Mouse (Mus musculus) c-Kit-positive CD71-negative TER-119-negative erythroid progenitor cells, embryonic 14.5 days (primary cell): ENCODE measurements around the gene Zfp821.
A peak's percentile ranks its signal among the peaks of the same experiment; 100 is the strongest.

Experiments
- DNase-seq: peaks from one replicate; pipeline ENCODE4 v3.0.0-alpha.2; 2013; ENCODE audit warnings: low read depth

The Zfp821 gene

DNA sequence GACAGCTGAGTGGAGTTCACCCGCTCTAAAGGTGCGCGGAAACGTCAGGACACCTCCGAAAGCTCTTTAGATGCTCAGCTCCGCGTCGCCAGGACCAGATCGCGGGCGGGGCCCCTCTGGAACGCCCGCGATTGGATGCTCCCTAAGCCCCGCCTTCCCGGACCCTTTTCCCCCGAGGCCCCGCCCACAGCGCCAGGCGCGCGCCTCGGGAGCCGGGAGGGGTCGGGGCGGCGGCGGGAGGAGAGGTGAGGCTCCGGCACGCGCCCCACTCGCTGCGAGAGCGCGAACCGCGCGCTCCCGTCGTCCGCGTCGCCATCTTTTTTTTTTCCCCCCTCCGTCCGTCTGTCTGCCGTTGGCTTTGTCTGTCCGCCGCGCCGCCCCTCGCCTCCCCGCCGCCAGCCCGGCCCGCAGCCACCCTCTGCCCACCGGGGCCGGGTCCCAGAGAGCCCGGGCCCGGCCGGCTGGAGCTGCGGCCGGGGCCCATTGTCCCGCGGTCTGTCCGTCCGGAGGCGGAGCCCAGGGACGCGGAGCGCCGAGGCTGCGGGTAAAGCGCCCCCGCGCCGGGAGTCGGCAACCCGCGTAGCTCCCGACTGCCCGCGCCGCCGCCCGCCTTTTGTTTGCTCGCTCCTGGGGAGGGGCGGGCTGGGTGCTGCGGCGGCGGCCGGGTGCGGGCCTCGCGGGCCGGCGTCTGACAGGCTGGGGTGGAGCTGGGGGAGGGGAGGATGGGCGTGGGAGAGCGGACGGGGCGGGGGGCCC is at the start of gene Zfp821:
Gene Zfp821 (plus strand): TSS at position 227 of the 756 bp plus-strand sequence.
- DNase-seq: peak; percentile 90

DNA sequence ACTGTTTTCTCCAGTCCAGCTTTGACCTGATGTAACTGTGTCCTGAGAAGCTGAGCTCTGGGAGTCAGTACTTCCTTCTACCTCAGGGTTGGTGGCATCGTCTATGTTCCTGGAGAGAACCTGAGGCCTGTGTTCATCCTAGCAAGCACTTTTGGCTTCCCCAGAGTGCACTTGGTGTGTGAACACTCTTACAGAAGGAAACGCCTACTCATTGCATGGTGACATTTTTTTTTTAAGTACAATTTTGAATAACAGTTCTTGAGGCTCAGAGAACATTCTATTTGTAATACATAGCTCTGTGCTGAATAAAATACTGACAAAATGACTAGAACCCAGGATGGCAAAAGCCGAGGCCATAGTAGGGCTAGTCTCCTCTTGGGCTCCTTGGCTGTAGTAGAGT is 48.5 kb upstream of the Zfp821 start:
- no peak for DNase-seq

DNA sequence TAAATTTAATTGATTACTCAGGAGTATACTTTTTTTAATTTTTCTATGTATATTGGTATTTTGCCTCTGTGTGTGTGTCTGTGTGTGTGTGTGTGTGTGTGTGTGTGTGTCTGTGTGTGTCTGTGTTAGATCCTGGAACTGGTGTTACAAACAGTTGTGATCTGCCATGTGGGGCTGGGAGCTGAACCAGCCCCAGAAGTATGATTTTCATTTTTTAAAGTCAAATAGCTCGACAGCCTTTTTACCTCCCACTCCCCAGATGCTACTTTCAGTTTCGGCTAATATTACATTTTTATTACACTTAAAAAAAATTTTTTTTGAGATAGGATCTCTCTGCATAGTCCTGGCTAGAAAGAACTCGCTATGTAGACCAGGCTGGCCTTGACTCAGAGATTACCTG is 43.0 kb upstream of the Zfp821 start:
- DNase-seq: no peak

DNA sequence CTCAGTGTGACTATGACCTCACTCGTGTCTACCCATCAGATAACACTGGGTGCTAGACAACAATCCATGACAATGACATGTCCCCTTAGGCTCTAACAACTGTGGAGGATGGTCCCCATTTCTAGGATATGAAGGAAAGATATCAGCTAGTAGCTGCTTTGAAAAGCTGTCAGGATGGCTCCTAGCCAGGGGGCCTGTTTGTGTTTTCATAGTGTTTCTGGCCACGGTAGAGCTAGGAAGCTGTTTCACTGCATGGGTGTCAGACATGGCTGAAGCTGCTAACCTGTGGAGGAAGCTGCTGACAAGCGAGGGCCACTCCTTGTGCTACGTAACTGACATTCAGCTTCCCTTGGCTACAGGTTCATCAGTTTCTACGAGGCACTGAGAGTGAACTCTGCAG is 38.7 kb upstream of the Zfp821 start:
- DNase-seq: no peak

DNA sequence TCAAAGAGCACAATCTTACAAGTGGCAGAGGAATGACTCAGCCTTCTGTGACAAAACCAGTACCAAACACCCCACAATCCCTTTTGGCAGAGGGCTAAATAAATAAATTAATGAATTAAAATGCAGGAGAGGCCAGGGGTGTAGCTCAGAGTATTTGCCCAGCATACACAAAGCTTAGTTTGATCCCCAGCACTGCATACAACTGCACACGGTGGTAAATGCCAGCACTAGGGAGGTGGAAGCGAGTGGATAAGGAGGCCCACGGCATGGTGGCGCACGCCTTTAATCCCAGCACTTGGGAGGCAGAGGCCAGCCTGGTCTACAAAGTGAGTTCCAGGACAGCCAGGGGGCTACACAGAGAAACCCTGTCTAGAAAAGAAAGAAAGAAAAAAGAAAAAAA is 32.7 kb upstream of the Zfp821 start:
- no peak for DNase-seq

DNA sequence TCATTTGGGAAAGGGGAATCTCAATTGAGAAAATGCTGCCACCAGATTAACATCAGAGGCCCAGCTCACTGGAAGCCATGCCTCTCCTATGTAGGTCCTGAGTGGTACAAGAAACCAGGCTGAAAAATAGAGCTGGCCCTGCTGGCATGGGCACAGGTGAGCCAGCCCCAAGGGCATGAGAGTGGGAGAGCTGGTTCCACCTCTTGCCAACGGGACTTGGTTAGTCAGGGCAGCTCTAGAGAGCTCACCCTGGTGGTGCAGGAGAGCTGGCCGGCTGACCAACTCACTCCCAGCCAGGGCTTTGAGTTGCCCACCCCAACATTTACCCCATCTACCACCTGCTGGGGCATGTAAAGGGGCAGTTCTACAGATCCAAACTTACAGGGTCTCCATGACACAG is 31.8 kb upstream of the Zfp821 start:
- DNase-seq: no peak

DNA sequence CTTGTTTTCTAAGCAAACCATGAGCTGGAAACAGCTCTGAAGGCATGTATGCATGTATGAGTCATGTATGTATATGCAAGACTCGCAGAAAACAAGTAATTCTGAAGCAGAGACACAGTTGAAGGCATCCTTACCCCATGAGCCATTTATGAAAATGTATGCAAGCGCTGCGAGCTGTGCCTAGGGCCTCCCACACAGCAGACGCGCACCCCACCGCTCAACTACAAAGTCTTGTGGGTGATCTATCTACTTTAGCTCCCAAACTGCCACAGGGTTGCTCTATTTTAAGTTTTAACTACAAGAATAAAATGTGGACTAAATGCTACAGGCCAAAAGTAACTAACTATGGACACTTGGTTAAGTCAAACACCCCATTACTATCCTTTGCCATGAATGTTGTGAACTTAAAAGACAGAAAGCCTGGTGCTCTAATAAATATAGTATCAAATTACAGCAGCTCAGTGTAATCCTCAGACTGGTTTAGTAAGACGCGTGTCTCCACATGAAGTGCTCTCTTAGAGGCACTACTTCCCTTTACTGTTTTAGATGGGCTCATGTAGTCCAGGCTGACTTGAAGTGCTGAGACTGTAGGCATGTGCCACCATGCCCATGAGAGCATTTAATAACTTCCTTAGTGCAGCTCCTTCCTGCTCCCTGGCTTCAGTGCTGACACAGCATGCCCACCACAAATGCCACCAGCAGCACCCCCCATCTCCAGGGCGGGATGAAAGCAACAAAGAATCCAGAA is 29.3 kb upstream of the Zfp821 start:
- DNase-seq: no peak

DNA sequence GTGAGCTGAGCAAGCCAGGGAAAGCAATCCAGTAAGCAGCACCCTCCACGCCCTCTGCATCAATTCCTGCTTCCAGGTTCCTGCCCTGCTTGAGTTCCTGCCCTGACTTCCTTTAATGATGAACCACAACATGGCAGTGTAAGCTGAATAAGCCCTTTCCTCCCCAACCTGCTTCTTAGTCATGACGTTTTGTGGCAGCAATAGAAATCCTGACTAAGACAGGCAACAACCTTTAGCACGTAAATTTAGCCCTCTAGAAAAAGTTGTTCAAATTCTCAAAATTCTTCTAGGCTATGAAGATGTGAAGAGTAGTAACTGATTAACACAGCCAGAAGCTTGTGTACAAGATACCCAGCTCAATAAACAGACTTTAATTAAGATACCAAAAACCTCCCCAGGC is 23.8 kb upstream of the Zfp821 start:
- DNase-seq: no peak

DNA sequence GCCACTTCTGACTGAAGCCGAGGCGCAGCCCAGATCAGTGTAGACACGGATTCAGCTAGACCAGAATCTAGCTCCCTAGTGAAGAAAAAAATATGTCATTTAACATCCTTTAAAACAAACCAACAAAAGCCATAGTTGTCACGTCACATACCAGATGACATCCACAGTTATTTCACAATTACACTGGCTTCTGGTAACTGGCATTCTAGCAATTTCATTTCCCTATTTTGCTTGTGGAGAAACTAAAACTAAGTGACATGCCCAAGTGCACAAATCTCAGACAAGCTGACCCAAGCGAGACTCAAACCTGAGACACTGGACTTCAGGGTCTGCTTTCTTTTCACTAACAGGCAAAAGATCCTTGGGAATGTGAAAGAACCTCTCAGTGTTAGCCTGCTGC is 23.2 kb upstream of the Zfp821 start:
- DNase-seq: no peak

DNA sequence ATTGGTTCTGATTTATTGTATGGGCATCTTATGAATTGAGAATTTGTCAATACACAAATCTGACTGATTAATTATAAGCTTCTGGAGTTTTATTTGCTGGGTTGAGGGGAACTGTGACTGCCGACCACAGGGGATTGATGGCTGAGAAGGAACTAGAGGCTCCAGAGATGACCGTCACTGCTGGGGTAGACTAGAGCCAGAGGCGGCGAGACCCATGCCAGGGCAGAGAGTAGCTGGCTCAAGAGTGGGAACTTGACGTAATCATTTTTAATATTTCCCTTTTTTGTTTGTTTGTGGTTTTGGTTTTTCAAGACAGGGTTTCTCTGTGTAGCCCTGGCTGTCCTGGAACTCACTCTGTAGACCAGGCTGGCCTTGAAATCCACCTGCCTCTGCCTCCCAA is 18.1 kb upstream of the Zfp821 start:
- DNase-seq: no peak

DNA sequence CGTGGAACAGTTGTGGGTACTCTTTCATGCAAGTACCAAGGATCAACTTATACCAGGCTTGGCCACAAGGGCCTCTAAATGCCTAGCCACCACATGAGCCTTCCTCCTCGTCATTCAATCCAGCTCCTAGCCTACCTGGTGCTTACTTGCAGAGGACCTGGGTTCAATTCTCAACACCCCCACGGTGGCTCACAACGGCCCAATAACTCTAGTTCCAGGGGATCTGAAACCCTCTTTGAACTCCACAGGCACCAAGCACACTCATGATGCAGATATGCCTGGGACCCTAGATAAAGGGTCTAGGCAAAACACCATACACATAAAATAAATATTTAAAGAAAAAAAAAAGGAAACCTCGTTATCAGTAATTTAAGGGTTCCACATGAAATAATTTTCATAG is 13.6 kb upstream of the Zfp821 start:
- DNase-seq: no peak

DNA sequence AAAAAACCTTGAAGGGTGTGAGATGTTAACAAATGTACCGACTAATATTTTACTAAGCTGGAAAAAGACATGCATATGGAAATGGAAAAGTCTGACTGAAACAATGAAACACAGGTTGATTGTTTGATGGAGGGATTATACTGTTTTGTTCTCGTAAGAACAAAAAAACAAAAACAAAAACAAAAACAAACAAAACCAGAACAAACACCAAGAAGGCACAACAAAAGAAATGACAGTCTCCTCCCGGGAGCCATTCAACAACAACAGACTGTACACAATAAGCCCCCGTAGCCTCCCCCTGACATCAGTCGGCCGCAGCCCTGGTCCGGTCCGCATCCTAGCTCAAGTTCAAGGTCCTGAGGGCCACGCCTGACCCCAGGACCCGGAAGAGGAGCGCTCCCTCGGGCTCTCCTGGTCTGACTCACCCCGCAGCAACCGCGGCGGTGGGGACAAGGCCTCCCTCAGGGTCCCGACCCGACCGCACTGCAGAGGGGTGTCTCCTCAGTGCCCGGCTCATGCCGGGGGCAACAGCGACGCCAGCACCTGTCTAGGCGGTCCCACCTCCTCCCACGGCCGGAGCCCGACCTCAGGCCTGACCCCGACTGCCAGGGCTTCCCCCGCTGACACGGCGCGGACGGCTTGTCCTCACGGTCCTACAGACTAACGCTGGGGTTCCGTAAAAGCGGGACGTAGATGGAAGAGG is 12.8 kb upstream of the Zfp821 start:
- no peak for DNase-seq

DNA sequence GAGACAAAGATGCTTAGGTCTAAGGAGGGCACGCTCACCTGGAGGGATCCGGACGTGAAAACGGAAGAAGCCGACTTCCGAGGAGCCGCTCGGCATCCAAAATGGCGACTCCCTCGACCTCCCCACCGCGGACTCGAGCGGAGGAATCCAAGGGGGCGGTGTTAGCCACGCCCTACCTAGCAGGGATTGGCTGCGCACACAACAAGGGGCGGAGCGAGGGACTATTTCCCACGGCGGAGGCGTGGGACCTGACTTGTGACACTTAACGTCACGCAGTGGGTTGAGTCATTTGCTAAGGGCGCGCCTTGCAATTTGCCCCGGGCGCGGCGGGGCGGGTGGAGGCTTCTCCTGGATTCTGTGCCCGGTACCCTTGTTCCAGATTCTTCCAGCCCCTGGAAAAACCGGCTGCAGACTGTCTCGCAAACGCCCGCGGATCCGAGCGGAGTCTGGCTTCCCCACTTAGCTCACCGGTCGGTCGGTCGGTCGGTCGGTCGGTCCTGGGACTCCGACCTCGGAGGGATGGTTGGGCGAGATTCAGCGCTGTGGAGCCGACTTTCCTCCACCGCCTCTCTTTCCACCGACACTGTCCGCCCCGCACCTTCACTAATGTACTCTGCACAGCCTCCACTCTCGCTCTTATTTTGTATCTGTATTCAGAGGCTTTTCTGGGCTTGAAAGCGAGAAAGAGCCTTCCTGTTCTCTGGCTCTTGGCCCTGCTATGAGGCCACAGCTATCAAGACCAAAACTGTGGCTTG is 12.0 kb upstream of the Zfp821 start, which contains the start of gene Ist1:
Gene Ist1 (minus strand): TSS at position 115 of the 755 bp plus-strand sequence.
- DNase-seq: peak; percentile 99

DNA sequence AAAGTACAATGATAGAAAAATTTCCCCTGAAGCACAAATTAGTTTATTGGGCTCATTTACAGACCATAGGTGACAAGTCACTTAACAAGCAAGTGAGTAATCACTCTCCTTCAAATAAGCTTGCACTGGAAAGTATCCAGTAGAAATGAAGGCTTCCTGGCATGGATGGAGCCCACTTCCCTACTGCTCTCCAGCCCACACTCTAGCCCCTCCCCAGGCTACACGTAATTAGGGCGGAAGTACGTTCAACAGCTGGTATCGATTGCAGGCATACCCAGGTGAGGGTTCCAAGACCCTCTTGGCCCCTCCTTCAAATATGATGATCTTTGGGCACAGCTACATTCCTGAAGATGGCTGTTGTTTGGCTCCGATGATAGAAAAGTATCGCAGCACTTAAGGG is 11.2 kb upstream of the Zfp821 start:
- DNase-seq: no peak

DNA sequence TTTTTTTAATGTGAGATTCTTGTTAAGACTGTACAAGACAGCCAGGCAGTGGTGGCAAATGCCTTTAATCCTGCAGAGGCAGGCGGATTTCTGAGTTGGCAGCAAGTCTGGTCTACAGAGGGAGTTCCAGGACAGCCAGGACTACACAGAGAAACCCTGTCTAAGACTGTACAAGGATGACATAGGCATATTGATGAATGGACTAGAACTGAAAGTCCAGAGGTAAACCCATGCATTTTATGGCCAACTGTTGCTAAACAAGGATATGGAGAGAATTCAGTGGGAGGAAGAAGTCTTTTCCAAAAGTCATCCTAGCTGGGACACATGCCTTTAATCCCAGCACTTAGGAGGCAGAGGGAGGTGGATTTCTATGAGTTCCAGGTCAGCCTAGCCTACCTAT is 7.6 kb upstream of the Zfp821 start:
- DNase-seq: no peak

DNA sequence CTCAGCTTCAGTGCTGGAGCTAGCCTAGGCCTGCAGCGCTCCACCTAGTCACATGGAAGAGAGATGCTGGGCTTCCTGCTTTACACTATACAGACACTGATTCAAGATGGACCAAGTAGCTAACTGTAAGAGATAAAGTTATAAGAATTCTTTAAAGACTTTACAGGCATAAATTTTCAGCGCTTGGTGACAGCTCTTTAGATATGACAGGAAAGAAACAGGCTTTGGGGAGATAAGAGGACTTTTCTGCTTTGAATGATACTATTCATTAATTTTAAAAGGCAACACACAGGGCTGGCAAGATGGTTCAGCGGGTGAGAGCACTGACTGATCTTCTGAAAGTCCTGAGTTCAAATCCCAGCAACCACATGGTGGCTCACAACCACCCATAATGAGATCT is 6.9 kb upstream of the Zfp821 start:
- DNase-seq: no peak

DNA sequence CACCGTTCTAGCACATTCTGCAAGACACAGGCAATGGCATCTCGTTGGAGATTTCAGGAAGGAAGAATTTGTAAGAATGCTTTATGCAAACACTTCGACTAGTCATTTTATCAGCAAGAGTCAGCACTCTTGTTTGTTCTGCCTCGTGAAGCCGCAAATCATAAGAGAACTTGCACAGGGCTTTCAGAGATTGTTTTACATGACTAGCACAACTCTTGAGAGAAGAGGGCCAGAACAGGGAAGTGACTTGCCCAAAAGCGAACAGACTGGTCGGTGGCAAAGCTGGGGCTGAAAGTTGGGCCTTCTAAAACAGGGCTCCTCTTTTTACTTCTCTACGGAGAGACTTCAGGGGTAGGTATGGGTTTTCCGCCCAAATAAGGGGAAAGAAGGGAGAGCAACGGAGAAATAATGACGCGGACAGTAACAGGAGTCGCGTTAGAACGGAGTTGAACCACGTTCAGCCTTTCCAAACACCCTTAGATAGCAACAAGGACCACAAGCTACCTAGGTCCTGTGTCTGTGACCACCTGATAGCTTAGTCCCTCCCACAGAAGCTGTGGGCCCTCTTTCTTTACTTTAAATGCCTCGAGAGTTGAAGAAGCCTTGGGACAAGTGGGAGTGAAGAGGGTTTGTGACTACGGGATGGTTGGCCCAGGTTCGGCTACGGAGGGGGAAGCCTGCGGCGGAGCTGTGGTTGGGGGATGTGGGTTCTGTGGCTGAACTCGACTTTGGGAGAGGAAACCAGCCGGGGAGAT is 604 bp upstream of the Zfp821 start:
- DNase-seq: no peak

DNA sequence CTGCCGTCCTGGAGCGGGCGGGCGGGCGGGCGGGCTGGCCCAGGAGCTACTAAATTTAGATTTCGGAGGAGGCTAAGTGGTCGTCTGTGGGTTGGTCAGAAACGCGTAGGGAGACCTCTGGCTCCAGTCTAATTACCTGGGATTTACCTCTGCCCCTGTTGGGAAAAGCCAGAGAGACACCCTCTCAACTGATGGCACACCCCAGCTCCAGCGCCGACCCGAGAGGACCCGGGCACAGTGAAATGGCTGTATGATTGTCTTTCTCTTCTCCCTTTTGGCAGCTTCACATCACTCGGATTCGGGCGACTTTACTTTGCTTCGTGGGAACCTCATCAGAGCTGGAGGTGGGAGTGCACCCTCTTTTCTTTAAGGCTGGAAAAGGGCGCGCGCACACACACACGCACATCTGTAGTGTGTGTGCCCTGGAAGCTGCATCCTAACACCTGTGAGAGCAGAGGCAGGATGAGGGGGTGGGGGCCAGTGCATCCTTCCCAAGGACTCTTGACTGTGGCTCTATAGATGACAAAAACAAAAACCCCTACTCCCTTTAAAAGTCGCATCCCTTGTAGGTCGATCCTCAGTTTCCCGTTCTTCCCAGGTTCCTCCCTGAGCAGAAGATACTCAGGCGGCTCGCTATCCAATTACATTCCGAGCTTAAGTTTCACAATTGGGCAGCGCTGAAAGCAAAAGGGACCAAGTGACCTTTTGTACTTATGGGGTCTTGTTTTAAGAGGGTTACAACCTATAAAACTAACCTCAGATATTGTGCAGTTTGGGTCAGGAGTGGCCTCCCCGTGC is 929 bp downstream of the Zfp821 start:
- no peak for DNase-seq

DNA sequence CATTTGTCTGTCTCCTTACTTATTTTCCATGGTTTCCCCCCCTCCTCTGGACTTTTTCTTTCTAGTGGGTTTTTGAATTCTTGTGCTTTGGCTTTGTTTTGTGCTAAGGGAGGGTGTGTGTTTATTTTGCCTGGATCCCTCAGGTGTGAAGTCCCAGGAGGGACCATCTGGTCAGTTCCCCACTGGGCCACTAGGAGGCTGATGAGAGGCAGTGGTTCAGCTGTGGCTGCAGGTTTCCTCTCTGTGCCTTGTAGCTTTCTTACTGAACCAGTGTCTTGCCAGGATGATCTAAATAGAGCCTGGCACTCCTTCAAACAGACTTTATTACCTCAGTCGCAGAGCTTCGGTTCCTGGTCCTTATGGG is 1.5 kb downstream of the Zfp821 start:
- DNase-seq: no peak

DNA sequence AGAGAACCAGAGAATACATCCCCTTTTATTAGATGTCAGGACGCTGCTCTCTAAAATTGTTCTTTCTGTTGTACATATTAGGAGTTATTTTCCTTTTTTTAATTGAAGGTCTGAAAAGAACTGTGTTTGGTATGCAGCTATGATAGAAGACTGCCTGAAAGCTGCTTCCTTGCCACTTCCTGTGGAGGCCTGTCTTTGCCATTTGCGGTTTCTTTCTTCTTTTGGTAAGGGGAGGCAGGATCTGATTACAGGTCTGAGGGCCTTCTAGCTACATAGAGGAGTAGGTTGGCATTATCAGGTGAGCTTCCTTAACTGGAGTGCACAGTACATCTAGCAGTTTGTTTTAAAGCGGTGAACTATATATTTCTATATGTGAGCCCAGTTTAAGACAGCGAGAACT is 2.6 kb downstream of the Zfp821 start:
- no peak for DNase-seq

DNA sequence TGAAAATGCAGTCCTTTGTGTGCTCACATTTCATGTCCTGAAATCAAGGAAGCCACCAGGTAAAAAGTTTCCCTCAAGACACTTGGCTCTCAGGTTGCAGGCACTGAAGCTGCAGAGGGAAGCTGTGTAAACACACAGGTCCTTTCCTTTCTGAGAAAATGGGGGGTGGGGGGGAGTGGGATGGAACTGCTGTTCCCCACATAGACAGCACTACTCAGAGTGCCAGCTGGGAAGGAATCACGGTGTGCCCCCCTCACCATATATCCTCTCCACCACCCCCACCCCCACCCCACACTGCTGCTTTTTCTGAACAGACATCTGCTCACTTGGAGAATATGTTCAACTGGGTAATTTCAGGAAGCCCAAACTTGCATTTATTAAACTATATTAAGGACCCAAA is 7.2 kb downstream of the Zfp821 start:
- no peak for DNase-seq
